Mouse (Mus musculus) liver, adult 2 months (tissue): Measurements from ENCODE around the gene Gm21119.
"Not testable (repeated sequence)": the region's sequence is repeated elsewhere in the genome, so short reads cannot be mapped to it uniquely, and the experiment has no call there.

Source experiments
- CTCF ChIP-seq: fragments of 200-500 bp; IDR thresholded peaks from 2 replicates; pipeline ENCODE4 v1.5.1; 2011; ENCODE audit warnings: low read depth, low read length, control low read depth
- POLR2A ChIP-seq: fragments of 200-500 bp; IDR thresholded peaks from 2 replicates; pipeline ENCODE4 v1.6.1; 2011; ENCODE audit warnings: low read length, control low read depth; ENCODE audit not compliant: insufficient read depth; ENCODE audit errors: extremely low read depth

- TF ChIP-seq POLR2A, CTCF: not testable (repeated sequence)
These were observed 28.8 kb downstream of the Gm21119 start for GRCm38 (mm10) chr8:20643536-20643935.
